Mouse (Mus musculus): ENCODE measurements around the gene Cherp.
A peak's percentile ranks its signal among the peaks of the same experiment; 100 is the strongest.

DNA sequence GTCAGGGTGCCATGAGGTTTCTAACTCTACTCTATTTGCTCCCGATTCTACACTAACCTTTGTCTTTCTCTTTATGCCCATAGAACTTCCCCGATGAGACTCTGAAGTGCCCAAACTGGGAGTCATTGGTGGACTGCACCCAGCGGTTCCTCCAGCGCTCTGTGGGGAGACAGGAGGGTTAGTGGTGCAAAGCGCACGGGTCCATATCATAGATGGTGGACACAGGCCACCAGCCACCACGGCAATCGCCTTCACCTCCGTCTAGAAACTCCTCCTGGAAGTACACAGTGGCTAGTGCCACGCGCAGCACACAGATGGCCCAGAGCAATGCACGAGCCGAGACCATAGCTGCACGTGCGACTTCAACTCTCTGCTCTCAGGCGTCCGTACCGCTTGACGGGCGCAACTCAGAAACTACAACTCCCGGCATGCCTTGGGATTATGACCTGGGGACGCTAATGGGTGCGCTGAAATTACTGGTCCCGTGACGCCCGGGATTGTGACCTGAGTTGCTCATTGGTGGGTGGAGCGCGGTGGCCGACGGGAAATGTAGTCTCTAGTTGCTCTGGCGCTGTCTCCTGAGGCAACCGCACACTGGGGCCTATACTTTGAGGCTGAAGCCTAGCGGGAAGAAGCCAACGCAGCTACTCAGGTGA is 31.6 kb downstream of the Cherp start, which contains the start of the genes Calr3 and 1700030K09Rik:
- TF ChIP-seq CTCF (IDR thresholded peaks at IDR 0.05; ENCODE audit: insufficient read depth, low read length) (no peak), POLR2A (IDR thresholded peaks at IDR 0.05; ENCODE audit: borderline replicate concordance, extremely low read depth, low read depth, low read length) (peak; percentile 50; the same call in 1 of the 2 replicates)
